Mouse (Mus musculus) kidney, adult 9 months (tissue): ENCODE measurements around the gene Hdac8.
A peak's percentile ranks its signal among the peaks of the same experiment; 100 is the strongest.

Source experiments
- DNase-seq: peaks from one replicate; pipeline ENCODE4 v3.0.0; 2022

The Hdac8 gene

DNA sequence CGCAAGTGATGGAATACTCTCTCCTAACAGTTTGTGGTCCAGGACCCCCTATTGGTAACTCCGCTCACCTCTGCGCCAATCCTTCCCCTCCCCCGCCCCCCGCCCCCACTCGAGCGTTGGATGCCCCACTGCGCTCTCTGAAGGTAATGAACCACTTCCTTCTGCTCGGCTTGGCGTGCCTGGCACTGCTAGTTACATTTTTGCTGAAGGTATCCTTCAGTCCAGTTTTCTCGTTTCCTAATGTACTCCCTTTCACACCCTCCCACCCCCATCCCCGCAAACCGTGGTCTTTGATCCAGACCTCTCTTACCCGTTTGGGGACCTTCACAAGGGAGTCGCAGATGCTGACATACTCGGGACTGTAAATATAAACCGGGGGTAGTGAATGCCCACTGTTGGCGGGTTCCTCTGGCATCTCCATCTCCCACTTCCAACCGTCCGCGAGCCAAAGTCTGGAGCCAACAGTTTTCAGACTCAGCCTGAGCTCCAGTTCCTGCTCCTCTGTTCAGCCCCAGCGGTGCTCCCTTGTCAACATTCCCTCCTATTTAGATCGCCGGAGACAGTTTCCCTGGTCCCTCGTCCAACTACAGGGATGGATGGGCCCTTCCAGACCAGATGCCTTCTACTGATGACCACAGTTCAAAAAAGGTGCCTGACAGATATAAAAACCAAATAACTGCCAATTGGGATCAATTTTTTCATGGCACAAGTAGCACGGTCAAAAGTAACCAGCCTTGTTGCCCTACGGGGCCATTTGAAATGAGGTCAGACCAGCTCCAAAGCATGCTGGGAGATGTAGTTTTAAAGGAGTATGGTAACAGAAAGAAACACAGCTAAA lies at the start of gene Hdac8:
TSS of gene Hdac8 (minus strand) at position 716 of the 838 bp plus-strand sequence.
- DNase-seq = peak; percentile 53

DNA sequence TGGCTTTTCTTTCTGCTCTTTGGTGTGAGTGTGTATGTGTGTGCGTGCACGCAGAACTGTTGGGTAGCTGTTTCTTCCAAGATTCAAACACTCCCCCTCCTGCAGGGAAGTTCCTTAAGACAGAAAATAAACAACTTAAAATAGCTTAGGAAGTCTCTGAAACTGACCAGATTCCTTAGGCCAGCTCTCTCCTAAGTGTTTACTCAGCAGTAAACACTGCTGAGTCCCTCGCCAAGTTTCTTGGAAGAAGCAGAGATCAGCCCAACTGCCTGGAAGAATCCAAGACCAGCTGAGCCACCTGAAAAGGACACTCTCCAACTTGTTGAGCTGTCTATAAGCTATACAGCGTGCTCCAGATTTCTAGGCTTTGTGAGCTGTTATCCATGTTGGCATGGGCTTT lies 4.0 kb upstream of the Hdac8 start:
- DNase-seq = no peak

DNA sequence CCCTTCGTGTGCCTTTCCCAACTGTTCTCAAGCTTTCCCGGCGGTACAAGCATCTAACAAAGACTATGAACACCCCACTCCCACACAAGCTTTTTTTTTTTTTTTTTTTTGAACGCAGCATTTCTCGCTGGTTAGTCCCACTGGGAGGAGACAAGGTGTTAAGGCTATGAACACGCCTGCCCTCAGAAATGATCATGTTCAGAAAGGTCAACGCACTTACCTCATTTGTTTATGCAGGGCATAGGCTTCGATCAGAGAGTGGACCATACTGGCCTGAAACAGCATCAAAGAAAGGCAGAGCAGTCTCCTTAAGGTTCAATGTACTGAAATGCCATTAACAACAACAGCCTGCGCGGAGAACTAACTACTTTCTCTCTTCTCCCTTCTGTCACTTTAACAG lies 980 bp downstream of the Hdac8 start:
- no peak for DNase-seq

DNA sequence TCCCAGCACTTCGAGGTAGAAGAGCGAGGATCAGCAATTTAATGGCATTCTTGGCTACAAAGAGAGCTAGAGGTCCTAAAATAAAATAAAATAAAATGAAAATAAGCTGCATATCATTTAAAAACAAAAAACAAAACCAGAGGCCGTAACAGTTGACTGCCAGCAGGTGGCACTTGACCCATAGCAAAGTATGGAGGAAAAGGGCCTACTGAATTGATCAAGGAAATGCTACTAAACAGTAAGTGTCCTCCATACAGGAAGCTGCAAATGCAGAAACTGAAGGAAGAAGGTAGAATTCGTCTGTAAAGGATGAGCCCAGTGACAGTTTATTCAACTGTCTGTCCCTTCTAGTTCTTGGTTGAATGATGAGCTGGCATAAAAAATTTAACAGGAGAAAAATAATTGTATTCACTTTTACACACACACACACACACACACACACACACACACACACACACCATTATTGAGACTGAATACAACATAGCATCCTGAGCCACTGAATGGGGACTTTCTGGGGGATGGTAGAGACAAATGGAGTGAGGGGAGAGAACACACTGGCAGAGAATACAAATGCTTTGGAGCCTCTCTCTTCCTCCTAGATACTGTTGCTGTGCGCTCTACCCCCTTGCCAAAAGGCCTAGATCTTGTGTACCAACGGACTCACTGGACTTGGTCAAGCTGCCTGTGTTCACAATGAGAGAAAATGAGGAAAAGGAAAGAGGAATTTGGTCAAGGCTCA lies 11.0 kb downstream of the Hdac8 start:
- DNase-seq = peak; percentile 2

DNA sequence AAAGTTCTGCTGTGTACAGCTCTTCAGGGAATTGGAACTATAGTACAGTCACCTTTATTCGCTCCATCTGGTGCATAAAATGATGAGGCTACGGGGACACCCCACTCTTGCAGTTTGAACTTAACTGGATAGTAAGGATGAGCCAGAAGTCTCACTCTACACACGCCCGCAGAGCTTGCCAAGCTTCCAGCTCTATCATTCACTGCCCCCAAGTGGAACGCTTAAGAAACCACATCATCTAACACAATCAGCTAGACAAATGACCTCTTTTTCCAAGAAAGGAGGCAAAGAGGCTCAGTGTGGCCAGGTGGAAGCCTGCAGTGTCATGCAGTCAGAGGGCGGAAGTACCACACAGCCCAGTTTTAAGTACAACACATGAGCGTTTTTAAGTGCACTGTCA lies 19.6 kb downstream of the Hdac8 start:
- DNase-seq = no peak

DNA sequence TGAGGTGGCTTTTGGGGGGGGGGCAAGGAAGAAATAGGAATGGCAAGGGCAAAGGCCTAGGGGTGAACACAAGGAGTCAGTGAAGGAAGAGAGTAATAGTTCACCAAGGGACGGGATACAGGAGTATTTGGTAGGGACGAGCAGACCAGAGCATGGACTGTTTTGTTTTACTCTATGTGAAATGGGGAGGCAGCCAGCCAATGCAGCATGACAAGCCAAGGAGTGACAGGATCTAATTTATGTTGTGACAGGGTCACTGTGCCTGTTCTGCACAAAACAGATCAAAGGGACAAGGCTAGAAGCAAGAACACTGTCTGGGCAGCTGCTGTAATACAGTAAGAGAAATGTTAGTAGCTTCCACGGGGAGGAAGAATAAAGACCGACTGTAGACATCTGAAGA lies 25.5 kb downstream of the Hdac8 start:
- no peak for DNase-seq

DNA sequence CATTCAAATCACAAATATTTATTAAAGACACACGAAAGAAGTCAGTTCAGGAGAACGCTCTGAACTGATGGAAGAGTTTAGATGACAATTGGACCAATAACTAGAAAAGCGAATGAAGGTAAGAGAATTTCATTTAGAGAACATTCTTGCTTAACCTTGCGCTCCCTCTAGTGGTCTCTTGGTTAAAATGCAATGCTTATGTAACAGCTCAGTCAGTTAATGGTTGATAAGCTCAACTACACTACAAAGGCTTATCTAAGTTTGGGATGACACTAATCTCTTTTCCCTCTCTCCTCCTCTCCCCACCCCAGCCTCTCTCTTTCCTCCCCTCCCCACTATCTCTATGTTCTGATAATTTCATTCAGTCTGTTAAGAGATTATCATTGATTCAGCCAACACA lies 26.2 kb downstream of the Hdac8 start:
- DNase-seq = peak; percentile 58

DNA sequence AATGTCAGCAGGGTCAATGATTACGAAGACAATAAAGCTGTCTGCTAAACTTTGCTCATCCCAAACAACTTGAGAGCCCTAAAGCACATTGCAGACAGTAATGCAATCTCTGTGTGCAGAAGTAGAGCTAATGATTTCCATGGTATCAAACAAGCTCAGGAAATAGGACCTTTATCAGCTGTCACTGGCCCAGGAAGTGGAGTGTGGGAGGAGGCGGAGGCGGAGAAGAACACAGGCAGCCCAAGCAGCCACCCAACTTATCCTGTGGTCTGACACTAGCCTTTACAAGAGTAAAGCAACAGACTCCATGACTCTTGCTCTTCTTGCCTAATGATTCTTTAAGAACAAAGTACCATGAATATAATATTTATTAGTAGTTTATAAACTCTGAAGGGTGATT lies 26.7 kb downstream of the Hdac8 start:
- DNase-seq = peak; percentile 2

DNA sequence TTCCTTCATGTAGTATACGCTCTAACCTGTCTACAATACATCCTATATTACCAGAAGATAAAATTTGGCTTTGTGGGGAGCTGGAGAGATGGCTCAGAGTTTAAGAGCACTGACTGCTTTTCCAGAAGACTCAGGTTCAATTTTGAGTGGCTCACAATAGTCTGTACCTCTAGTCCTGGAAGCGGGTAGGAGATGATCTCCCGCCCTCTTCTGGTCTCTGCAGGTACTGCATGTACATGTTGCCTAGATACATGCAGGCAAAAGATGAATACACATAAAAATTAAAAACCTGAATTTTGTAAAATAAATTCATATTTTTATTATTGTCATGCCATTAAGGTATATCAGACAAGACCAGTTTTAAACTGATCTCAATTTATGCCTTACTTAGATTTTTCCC lies 28.4 kb downstream of the Hdac8 start:
- DNase-seq = peak; percentile 65

DNA sequence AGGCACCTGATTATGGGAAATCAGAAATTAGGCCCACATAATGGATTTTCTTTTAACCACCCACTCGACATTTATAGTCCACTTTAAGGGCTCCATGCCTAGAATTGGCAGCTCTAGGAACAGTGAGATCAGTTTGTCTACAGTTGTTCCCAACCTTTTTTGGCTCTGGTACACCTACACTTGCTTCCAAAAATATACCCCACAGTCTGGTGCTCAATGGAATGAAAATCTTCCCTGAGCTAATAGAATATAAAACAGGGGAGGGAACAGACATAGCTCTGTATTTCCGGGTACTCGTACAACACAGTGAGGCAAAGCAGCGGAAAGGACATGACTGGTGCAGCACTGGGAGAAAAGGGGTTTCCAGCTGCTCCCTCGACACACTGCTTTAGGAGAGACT lies 29.6 kb downstream of the Hdac8 start:
- no peak for DNase-seq

DNA sequence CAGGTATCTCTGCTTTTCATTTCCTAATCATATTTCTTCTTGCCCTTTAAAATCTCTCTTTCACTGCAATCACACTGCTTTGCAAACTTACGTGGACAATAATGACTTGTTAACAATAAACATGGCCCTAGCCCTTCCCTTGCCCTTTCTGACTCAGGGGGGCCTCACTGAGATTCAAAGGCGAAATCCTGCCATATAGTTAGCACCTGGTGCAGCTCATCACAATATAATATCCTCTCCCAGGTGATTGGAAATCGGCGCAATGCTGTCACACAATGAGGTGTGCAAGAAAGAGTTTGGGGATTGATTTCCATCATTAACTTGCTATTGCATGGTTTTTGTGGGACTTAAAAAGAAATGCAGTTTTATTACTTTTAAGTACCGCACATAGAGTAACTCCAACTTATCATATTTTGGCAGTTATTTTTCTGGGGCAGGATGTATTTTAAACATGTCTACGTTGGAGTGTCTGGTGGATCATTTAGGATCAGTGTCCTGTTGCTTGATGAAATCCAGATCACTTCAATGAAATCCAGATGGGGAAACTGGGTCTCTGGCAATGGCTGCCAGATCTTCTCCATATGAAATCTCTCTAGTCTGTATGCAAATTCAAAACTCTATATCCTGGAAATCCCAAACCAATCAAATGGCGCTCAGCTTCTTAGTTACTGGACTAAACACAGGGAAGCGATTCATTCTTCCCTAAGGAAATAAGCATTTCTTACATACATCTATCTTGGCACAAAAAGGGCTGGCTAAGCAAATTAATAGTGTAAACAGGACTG lies 86.6 kb downstream of the Hdac8 start:
- DNase-seq = no peak

DNA sequence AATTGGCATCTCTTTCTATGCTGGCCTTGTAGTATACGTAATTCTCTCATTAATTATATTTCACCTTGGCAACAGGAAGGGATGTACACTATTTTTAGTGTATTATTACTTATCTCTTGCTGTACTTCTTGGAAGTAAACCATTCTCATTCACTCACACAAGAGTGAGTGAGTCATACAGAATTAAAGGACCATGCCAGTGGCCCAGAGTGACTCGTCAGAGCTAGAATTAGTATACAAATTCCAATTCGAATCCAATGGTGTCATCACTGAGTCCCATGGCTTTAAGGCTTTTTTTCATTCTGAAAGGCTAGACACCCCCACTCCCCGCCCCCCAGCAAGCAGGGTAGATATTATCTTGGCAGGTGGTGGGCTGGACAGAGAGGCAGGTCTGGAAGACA lies 88.2 kb downstream of the Hdac8 start:
- no peak for DNase-seq

DNA sequence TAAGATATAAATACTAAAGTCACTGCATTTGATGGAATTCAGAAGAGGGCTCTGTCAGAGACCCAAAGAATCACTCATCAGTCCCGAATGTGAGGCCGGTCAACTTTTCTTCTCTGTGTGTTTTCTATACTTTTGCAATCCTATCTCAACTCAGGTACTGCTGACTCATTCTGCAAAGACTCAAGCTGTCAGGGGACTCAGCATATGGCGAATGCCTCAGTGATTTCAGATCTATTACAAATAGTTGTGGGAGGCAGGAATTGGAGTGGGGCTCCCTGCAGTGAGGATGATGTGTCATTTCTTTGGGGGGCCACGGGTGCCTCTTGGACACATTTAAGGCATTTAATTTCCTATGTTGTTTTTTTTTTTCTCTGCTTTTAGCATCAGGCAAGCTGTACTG lies 88.8 kb downstream of the Hdac8 start:
- DNase-seq = no peak

DNA sequence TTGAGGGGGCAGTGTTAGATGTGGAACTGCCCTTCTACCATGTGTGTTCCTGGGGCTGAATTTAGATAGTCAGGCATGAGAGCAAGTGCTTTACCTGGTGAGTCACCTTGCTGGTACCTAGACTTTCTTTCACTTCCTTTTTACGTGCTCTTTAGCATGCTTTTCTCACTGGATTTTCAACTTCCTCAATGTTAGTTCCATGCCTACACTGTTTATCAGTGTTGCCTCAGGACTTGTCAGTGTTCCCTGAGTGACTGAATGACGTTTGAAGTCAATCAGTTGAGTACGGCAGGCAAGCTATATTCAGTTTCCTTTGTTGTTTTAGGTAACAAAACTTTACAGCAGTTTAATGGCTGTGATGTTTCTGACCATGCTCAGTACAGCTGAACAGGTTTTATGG lies 120.4 kb downstream of the Hdac8 start:
- DNase-seq = no peak

DNA sequence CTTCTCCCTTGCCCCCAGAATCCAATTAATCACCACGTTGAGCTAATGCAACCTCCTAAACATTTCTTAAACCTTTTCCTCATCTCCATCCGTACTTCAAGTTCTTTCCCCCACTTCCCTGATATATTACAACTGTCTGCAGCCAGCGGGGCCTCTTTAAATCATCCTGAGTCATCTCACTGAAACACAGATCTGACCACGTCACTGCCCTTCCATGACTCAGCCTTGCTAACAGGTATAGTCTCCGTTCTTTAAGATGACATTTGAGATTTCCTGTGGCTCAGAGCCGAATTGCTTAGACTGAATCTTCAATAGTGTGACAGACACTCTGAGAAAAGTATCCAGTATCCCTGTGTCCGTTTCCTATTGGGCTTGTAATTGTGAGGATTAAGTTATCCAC lies 122.0 kb downstream of the Hdac8 start:
- DNase-seq = no peak

DNA sequence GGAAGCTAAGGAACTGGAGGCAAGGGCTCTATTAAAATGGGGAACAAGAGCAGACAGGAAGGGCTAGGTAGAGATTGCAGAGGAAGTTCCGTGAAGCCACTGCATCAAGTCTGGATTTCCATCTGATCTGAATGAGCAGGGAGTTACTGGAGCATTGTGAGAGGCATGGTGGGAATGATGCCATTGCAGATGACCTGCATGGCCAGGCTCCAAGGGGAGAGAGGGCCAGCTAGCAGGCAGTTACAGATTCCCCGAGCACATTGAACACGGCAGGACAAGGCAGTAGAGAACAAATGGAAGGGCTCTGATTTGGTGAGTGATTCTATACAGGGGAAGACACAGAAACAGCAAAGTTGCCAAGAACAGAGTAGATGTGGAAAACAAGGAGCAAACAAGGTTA lies 138.6 kb downstream of the Hdac8 start:
- no peak for DNase-seq

DNA sequence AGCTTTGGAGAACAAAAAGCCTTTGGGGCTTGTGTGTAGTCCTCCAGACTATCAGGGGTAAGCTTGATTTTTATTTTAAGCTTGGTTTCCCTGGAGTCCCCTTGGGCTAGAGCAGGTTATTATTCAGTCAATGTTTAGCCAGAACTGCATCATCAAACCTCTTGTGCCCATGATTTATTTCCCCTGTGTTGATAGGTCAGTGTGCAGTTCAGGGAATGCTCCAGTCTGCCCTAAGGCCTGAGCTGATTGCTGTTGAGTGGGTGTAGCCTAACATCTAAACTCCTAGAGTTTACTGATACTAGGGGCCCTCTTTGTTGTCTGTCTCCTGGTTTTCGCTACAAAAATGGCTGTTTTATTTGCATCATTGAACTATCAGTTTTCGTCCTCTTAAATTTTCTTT lies 142.9 kb downstream of the Hdac8 start:
- peak; percentile 15 for DNase-seq

DNA sequence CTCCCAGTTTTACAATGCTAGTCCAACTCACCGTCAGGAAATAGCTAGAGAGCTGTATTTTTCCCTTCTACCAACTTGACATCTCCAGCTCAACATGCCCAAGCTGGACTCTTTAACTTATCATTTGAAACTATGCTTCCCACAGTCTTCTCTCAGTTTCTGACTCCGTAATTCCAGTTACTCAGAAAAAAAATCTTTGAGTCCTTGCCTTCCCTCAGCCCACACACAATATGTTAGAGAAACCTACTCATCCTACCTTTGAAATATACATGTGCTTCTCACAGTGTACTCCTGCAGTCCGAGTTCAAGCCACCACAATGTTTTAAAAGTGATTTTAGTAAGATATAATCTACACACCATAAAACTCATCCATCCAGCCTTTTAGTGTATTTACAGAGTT lies 151.7 kb downstream of the Hdac8 start:
- DNase-seq = no peak

DNA sequence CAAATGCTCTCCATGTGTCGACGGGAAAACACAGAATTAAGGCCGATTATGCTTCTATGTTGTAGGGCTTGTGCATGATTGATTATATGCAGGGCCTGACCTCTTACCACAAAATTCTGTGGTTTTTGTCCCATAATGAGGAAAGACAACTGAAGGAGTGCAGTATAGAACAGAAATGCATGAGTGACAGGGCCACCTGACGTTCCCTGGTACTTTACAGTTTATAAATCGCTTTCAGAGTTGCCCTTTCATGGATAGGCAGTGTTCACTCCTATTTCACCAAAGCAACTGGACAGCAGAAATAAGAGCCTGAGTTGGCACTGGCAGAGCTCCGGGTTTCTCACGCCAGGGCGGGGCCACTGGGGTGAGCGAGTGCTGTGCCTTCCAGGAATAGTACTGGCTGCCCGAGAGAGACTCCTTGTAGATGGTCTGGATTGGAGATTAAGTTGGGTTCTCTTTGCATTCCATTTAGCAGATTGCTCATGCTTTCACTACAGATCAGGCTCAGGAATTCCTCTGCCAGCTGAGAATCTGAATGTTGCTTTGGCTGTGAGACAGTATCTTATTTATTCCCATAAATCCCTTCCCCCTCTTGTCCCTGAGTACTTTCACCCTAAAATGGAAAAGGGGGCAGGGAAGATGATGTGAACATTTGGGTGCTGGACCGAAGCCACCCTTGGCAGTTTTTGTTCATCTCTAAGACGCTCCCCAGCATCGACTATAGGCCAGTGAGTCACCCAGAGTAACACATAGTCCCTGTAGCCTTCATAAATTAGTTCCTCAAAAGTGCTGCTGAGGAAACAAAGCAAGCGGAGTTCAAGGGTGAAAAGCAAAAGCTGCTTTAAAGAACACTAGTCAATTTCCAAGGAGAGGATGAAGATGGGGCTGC lies 155.1 kb downstream of the Hdac8 start:
- no peak for DNase-seq

DNA sequence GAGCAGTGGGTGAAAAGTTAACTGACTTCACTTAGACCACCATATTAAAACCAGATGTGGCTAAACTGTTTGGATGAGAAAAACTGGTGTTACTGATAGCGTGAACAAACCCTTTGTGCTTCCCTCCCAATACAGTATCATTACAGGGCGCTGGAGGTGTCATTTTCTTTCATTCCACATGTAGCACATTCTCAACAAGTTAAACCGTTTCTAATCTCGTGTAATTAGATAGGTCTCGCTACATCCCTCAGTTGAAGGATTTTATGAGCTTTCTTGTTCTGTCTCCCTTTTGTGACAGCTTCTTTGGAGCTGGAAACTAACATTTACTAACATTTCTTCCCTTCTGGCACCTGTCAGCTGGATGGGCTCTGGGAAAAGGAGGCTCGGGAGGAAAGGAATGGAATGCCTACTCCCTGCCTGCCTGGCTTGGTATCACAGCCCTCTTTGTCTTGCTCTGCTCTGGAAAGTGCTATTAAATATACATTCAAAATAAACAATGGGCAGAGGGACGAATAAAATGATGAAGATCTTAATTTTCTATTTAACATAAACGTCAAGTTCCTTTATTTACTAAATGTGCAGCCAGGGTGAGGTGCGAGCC lies 156.2 kb downstream of the Hdac8 start:
- DNase-seq = no peak

DNA sequence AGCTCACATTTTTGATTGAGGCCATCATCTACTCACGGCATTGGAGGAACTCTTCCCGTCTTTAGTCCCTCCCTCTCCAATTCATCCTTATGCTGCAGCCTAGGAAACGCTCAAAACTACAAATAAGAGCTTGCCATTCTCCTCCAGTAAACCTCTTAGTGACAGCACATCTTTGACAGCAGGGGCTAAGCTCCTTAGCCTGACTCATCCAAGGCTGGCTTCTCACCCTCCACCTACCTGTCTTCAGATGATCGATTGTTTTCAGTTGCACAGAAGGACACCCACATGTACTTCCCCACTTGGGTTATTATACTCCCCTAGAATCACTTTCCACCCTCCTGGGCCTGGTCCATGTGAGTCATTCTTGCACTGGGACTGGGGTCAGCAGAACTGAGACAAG lies 163.5 kb downstream of the Hdac8 start:
- DNase-seq = no peak
